In genomic region chr8:8274211-8274641, GRCm38 (mm10) we compare ENCODE assay signal across 11 mouse cellular contexts.
DNase-seq lines count a peak whose midpoint lies in the region; ATAC-seq and TF ChIP-seq lines count a peak whose summit lies in the region.
"Had no signal": no experiment of that assay in that cellular context is flagged by ENCODE, and none has a peak within 500 bp of the region (broad histone marks: within the 10 kb centered on the region; RNA-seq: fewer than 3 reads in every experiment).

No protein-coding gene starts in this region.

- no peak overlapping the region for H3K27ac ChIP-seq in heart, embryonic 11.5 days (ENCODE audit: low read depth, low read length)
- no peak overlapping the region for H3K27ac ChIP-seq in stomach, postnatal 0 days (replicated peaks)
- H3K27ac ChIP-seq: embryonic facial prominence, embryonic 15.5 days; hindbrain, embryonic 14.5 days; neural tube, embryonic 12.5 days had no signal

- no peak for TF ChIP-seq CTCF in stomach, postnatal 0 days (IDR thresholded peaks at IDR 0.05; ENCODE audit: low read depth)

- H3K9ac ChIP-seq in heart, embryonic 11.5 days (ENCODE audit: low read depth, low read length): no peak overlapping the region
- H3K9ac ChIP-seq in stomach, postnatal 0 days (ENCODE audit: low read length): no peak overlapping the region
- H3K9ac ChIP-seq: embryonic facial prominence, embryonic 15.5 days; hindbrain, embryonic 14.5 days; neural tube, embryonic 12.5 days had no signal

- DNase-seq in cerebellum, postnatal 4 days (ENCODE audit: low spot score in 2 of 2): no peak
- peak; percentile 5 for DNase-seq in heart, postnatal 4 days
- peak; percentile 71 for DNase-seq in NIH3T3 (ENCODE audit: low read depth)
- peak; percentile 58 to 67 for DNase-seq in cerebellum, postnatal 14 days
- DNase-seq in stomach, postnatal 0 days (ENCODE audit: low spot score): no peak
- no peak for DNase-seq in thymus, postnatal 14 days

- no peaks in the 10 kb centered on the region for H3K27me3 ChIP-seq in heart, embryonic 11.5 days (ENCODE audit: control insufficient read depth, insufficient read depth, low read length)
- H3K27me3 ChIP-seq in stomach, postnatal 0 days (ENCODE audit: control insufficient read depth, insufficient read depth, low read length): no peaks in the 10 kb centered on the region
- H3K27me3 ChIP-seq: embryonic facial prominence, embryonic 15.5 days; neural tube, embryonic 12.5 days had no signal

- no peak overlapping the region for H3K4me2 ChIP-seq in heart, embryonic 11.5 days
- H3K4me2 ChIP-seq in stomach, postnatal 0 days (replicated peaks; ENCODE audit: low read depth): no peak overlapping the region
- H3K4me2 ChIP-seq: embryonic facial prominence, embryonic 15.5 days; hindbrain, embryonic 14.5 days; neural tube, embryonic 12.5 days had no signal

- H3K36me3 ChIP-seq in heart, embryonic 11.5 days (ENCODE audit: control insufficient read depth, insufficient read depth, low read length): no peaks in the 10 kb centered on the region
- H3K36me3 ChIP-seq in stomach, postnatal 0 days (ENCODE audit: control insufficient read depth, insufficient read depth, low read length): no peaks in the 10 kb centered on the region
- H3K36me3 ChIP-seq: embryonic facial prominence, embryonic 15.5 days; neural tube, embryonic 12.5 days had no signal

- no peak for TF ChIP-seq EP300 in stomach, postnatal 0 days (optimal IDR thresholded peaks at IDR 0.05)

- H3K4me1 ChIP-seq in heart, embryonic 11.5 days (ENCODE audit: control insufficient read depth, insufficient read depth, low read length): no peaks in the 10 kb centered on the region
- no peaks in the 10 kb centered on the region for H3K4me1 ChIP-seq in stomach, postnatal 0 days (replicated peaks; ENCODE audit: control insufficient read depth, insufficient read depth)
- H3K4me1 ChIP-seq: embryonic facial prominence, embryonic 15.5 days; neural tube, embryonic 12.5 days had no signal

- H3K9me3 ChIP-seq in heart, embryonic 11.5 days (replicated peaks; ENCODE audit: control insufficient read depth, low read length): no peaks in the 10 kb centered on the region
- no peaks in the 10 kb centered on the region for H3K9me3 ChIP-seq in stomach, postnatal 0 days (ENCODE audit: control insufficient read depth, low read length)
- H3K9me3 ChIP-seq: embryonic facial prominence, embryonic 15.5 days; neural tube, embryonic 12.5 days had no signal

- H3K4me3 ChIP-seq in heart, embryonic 11.5 days (ENCODE audit: low read depth, low read length): no peak overlapping the region
- no peak overlapping the region for H3K4me3 ChIP-seq in stomach, postnatal 0 days (ENCODE audit: low read depth, low read length)
- H3K4me3 ChIP-seq: embryonic facial prominence, embryonic 15.5 days; neural tube, embryonic 12.5 days had no signal

- ATAC-seq in cerebellum, adult (ENCODE audit: insufficient number of reproducible peaks, low FRiP score, low TSS enrichment): peak; percentile 68
- ATAC-seq in heart, embryonic 11.5 days (replicated peaks; ENCODE audit: insufficient number of reproducible peaks, low FRiP score, low TSS enrichment): no peak
- ATAC-seq in stomach, postnatal 0 days (ENCODE audit: low FRiP score, low TSS enrichment): no peak

- 65% methylated on average over 3 of the region's 3 CpGs for WGBS in heart, embryonic 11.5 days (ENCODE audit: insufficient replicate concordance)
- WGBS in stomach, postnatal 0 days: 51% methylated on average over 3 of the region's 3 CpGs

Comparison
In these comparisons a context has a peak if more than half of its experiments do, and no peak if none do; other contexts are left out.
1. DNase-seq: peak in heart, postnatal 4 days (single experiment), NIH3T3 (single experiment) and cerebellum, postnatal 14 days (2 of 2); none in cerebellum, postnatal 4 days (0 of 2), stomach, postnatal 0 days (single experiment) and thymus, postnatal 14 days (single experiment).